In genomic region chr13:21362621-21363248, GRCm38 (mm10) we compare ENCODE assay signal across 8 mouse cellular contexts. TPM values are rescaled to one million over a fixed set of nuclear protein-coding genes. Genes with fewer than 3 reads are reported as not detected.
DNase-seq lines count a peak whose midpoint lies in the region; ATAC-seq lines count a peak whose summit lies in the region.

Zscan12 (plus strand) TSS chr13:21362820.

- DNase-seq in Muller cell, postnatal 12 days (ENCODE audit: inconsistent ontology term) = peak; percentile 94
- DNase-seq in cerebellum, adult 9-11 months = peak; percentile 93
- DNase-seq in frontal cortex, adult 2 months (ENCODE audit: extremely low spot score in 1 of 2, low spot score in 1 of 2) = peak; percentile 87 to 94
- peak; percentile 94 for DNase-seq in hindbrain, embryonic 11.5 days (ENCODE audit: low spot score)
- peak; percentile 81 to 88 for DNase-seq in layer of hippocampus, postnatal 10 days (ENCODE audit: low spot score in 2 of 2)
- DNase-seq in lung, postnatal 10 days = peak; percentile 94
- peak; percentile 87 for DNase-seq in ovary, postnatal 36 days (ENCODE audit: low spot score)
- peak; percentile 84 for DNase-seq in thymus, postnatal 25 days

- peak within 1 kb of the TSS; percentile 49 for H3K4me2 ChIP-seq in hindbrain, embryonic 11.5 days (replicated peaks; ENCODE audit: low read depth, low read length)

- H3K27me3 ChIP-seq in hindbrain, embryonic 11.5 days (ENCODE audit: control insufficient read depth, insufficient read depth, low read length) = no peaks in the 10 kb centered on the region

- H3K9ac ChIP-seq in hindbrain, embryonic 11.5 days (ENCODE audit: low read depth, low read length) = peak within 1 kb of the TSS; percentile 93

- H3K4me1 ChIP-seq in hindbrain, embryonic 11.5 days (replicated peaks; ENCODE audit: control insufficient read depth, insufficient read depth, low read length) = no peaks in the 10 kb centered on the region; the same call in 1 of the 2 replicates

- peak; percentile 99 for ATAC-seq in hindbrain, embryonic 11.5 days (ENCODE audit: low FRiP score)

- H3K27ac ChIP-seq in hindbrain, embryonic 11.5 days (ENCODE audit: low read depth, low read length) = no peak within 1 kb of the TSS; the same call in 1 of the 2 replicates

- peak within 1 kb of the TSS; percentile 75 for H3K4me3 ChIP-seq in hindbrain, embryonic 11.5 days (ENCODE audit: low read depth, low read length)

- 2% methylated on average over 29 of the region's 29 CpGs for WGBS in hindbrain, embryonic 11.5 days

- no peaks in the 10 kb centered on the region for H3K9me3 ChIP-seq in hindbrain, embryonic 11.5 days (ENCODE audit: control insufficient read depth, low read length)

- H3K36me3 ChIP-seq in hindbrain, embryonic 11.5 days (ENCODE audit: control insufficient read depth, insufficient read depth, low read length) = no peaks in the 10 kb centered on the region

RNA-seq across cellular contexts. Expression of gene Zscan12, which starts in this region (rescaled TPM):
- 6.7 and 6.8 TPM in 2 replicates for polyA plus RNA-seq in frontal cortex, adult 2 months (2012; rRNA removed)
- polyA plus RNA-seq in hindbrain, embryonic 11.5 days (2014; fragmentation: Nextera tagmentation; extraction: Ambion mirVana) = 18.7 and 20.3 TPM in 2 replicates
- total RNA-seq in layer of hippocampus, postnatal 10 days (2021) = 10 to 100 TPM in 1 of 2 experiments, 1 to 10 TPM in 1; 9.9 to 10.2 TPM
